Mouse (Mus musculus): ENCODE data around the gene Wdr61.
"Not testable (repeated sequence)": the region's sequence is repeated elsewhere in the genome, so short reads cannot be mapped to it uniquely, and the experiment has no call there.

The Wdr61 gene

GRCm38 (mm10) chr9:54722596-54722995 is 11.7 kb downstream of the Wdr61 start:
- no peak for DNase-seq

GRCm38 (mm10) chr9:54722156-54722555 is 12.2 kb downstream of the Wdr61 start:
- DNase-seq, result no peak

GRCm38 (mm10) chr9:54717527-54717926 is 16.8 kb downstream of the Wdr61 start:
- no peak for DNase-seq

GRCm38 (mm10) chr9:54715776-54716175 is 18.5 kb downstream of the Wdr61 start:
- DNase-seq, result no peak

- no peak for DNase-seq
Measured at GRCm38 (mm10) chr9:54708085-54708484, 26.2 kb downstream of the Wdr61 start.

GRCm38 (mm10) chr9:54707288-54707999 is 26.9 kb downstream of the Wdr61 start:
- no peak for DNase-seq

- DNase-seq, result no peak
Measured at GRCm38 (mm10) chr9:54705561-54705960, 28.8 kb downstream of the Wdr61 start.

- no peak for DNase-seq
Measured at GRCm38 (mm10) chr9:54704361-54704760, 30.0 kb downstream of the Wdr61 start.

GRCm38 (mm10) chr9:54702581-54702980 is 31.7 kb downstream of the Wdr61 start:
- no peak for DNase-seq

- DNase-seq, result no peak
Measured at GRCm38 (mm10) chr9:54700746-54701145, 33.6 kb downstream of the Wdr61 start.

- no peak for DNase-seq
Measured at GRCm38 (mm10) chr9:54700174-54700475, 34.2 kb downstream of the Wdr61 start.

- DNase-seq, result peak; percentile 60
Measured at GRCm38 (mm10) chr9:54699345-54700173, 34.8 kb downstream of the Wdr61 start.

- DNase-seq, result no peak
Measured at GRCm38 (mm10) chr9:54699087-54699344, 35.3 kb downstream of the Wdr61 start.

- DNase-seq, result peak; percentile 5
Measured at GRCm38 (mm10) chr9:54698318-54699086, 35.8 kb downstream of the Wdr61 start, which contains the start of gene Dnaja4. Dnaja4 (plus strand) TSS chr9:54698873.

- DNase-seq, result peak; percentile 68
Measured at GRCm38 (mm10) chr9:54691241-54691805, 43.0 kb downstream of the Wdr61 start.

GRCm38 (mm10) chr9:54690697-54691096 is 43.6 kb downstream of the Wdr61 start:
- not testable (repeated sequence) for DNase-seq

GRCm38 (mm10) chr9:54689446-54689845 is 44.9 kb downstream of the Wdr61 start:
- no peak for DNase-seq

- DNase-seq, result no peak
Measured at GRCm38 (mm10) chr9:54687246-54688236, 46.8 kb downstream of the Wdr61 start.

GRCm38 (mm10) chr9:54683814-54684605 is 50.3 kb downstream of the Wdr61 start:
- DNase-seq, result no peak

- no peak for DNase-seq
Measured at GRCm38 (mm10) chr9:54682846-54683245, 51.5 kb downstream of the Wdr61 start.

GRCm38 (mm10) chr9:54676531-54676986 is 57.8 kb downstream of the Wdr61 start:
- DNase-seq, result peak; percentile 66

All from thymus, postnatal 14 days (tissue).